Mouse (Mus musculus) B cell, adult 62 days (primary cell): ENCODE results near the gene Fbrsl1. TPM values are rescaled to one million over a fixed set of nuclear protein-coding genes. Genes with fewer than 3 reads are reported as not detected.

ENCODE experiments used
- total RNA-seq: library from RNA; stranded (reverse); gene quantifications from 4 replicates; pipeline ENCODE4 v1.2.4, GENCODE M21; 2023

Fbrsl1 gene
- 127 to 155 TPM (median 135 TPM) in 4 replicates for total RNA-seq

GRCm38 (mm10) chr5:110448436-110449134, at the start of gene Fbrsl1:
Fbrsl1 (minus strand) TSS chr5:110448503.

GRCm38 (mm10) chr5:110344524-110344923, 103.8 kb downstream of the Fbrsl1 start, which contains the start of gene Lrcol1:
Lrcol1 (plus strand) TSS chr5:110344730.

GRCm38 (mm10) chr5:110342648-110343284, 105.5 kb downstream of the Fbrsl1 start, which contains the start of gene P2rx2:
P2rx2 (minus strand) TSS chr5:110343212.

Other genes with a start within 250 kb of the Fbrsl1 start
- 74.5 to 81.8 TPM (median 79.4 TPM) in 4 replicates for gene Ankle2, start 217.5 kb downstream of the Fbrsl1 start, total RNA-seq
- 27.9 to 42.8 TPM (median 37.3 TPM) in 4 replicates for gene Pgam5, start 178.6 kb downstream of the Fbrsl1 start, total RNA-seq
- 1.5 to 4.0 TPM (median 3.0 TPM) in 4 replicates for gene Pxmp2, start 162.3 kb downstream of the Fbrsl1 start, total RNA-seq
- 7.2 to 11.7 TPM (median 8.9 TPM) in 4 replicates for gene Pole, start 162.2 kb downstream of the Fbrsl1 start, total RNA-seq
- 0.29 to 0.72 TPM (median 0.46 TPM) in 3 of 4 replicates, not detected in the other for gene P2rx2, start 105.3 kb downstream of the Fbrsl1 start, total RNA-seq
- gene Lrcol1, start 103.8 kb downstream of the Fbrsl1 start, total RNA-seq = not detected in 4 replicates
- not detected in 4 replicates for gene Galnt9, start 95.9 kb upstream of the Fbrsl1 start, total RNA-seq
- gene Noc4l, start 204.9 kb upstream of the Fbrsl1 start, total RNA-seq = 70.4 to 80.6 TPM (median 71.1 TPM) in 4 replicates
- 66.4 to 92.0 TPM (median 66.8 TPM) in 4 replicates for gene Ddx51, start 204.9 kb upstream of the Fbrsl1 start, total RNA-seq